Mouse (Mus musculus): Measurements from ENCODE around the gene Mfap3l.
A peak's percentile ranks its signal among the peaks of the same experiment; 100 is the strongest.
"Not testable (repeated sequence)": the region's sequence is repeated elsewhere in the genome, so short reads cannot be mapped to it uniquely, and the experiment has no call there.

The Mfap3l gene

GRCm38 (mm10) chr8:60632250-60632932, at the start of gene Mfap3l:
Gene Mfap3l, plus strand, starts transcription at chr8:60632827.
- peak; percentile 88 for DNase-seq (ENCODE audit: low read depth, low spot score)

GRCm38 (mm10) chr8:60583369-60583768, 49.3 kb upstream of the Mfap3l start:
- DNase-seq (ENCODE audit: low read depth, low spot score) = no peak

GRCm38 (mm10) chr8:60591352-60592105, 41.1 kb upstream of the Mfap3l start:
- DNase-seq (ENCODE audit: low read depth, low spot score) = not testable (repeated sequence)

GRCm38 (mm10) chr8:60594761-60595160, 37.9 kb upstream of the Mfap3l start:
- peak; percentile 55 for DNase-seq (ENCODE audit: low read depth, low spot score)

GRCm38 (mm10) chr8:60611580-60612111, 21.0 kb upstream of the Mfap3l start:
- no peak for DNase-seq (ENCODE audit: low read depth, low spot score)

GRCm38 (mm10) chr8:60616928-60617327, 15.7 kb upstream of the Mfap3l start:
- DNase-seq (ENCODE audit: low read depth, low spot score) = peak; percentile 74

GRCm38 (mm10) chr8:60621561-60621960, 11.1 kb upstream of the Mfap3l start:
- no peak for DNase-seq (ENCODE audit: low read depth, low spot score)

- no peak for DNase-seq (ENCODE audit: low read depth, low spot score)
Measured at GRCm38 (mm10) chr8:60622056-60622455, 10.6 kb upstream of the Mfap3l start.

GRCm38 (mm10) chr8:60623438-60623837, 9.2 kb upstream of the Mfap3l start:
- DNase-seq (ENCODE audit: low read depth, low spot score) = no peak

GRCm38 (mm10) chr8:60624722-60625121, 7.9 kb upstream of the Mfap3l start:
- DNase-seq (ENCODE audit: low read depth, low spot score) = no peak

- no peak for DNase-seq (ENCODE audit: low read depth, low spot score)
Measured at GRCm38 (mm10) chr8:60627937-60628336, 4.7 kb upstream of the Mfap3l start.

GRCm38 (mm10) chr8:60629059-60629458, 3.6 kb upstream of the Mfap3l start:
- no peak for DNase-seq (ENCODE audit: low read depth, low spot score)

- peak; percentile 81 for DNase-seq (ENCODE audit: low read depth, low spot score)
Measured at GRCm38 (mm10) chr8:60631504-60631934, 1.1 kb upstream of the Mfap3l start.

GRCm38 (mm10) chr8:60632933-60633655, 467 bp downstream of the Mfap3l start:
- peak; percentile 25 for DNase-seq (ENCODE audit: low read depth, low spot score)

GRCm38 (mm10) chr8:60634921-60635320, 2.3 kb downstream of the Mfap3l start:
- peak; percentile 52 for DNase-seq (ENCODE audit: low read depth, low spot score)

GRCm38 (mm10) chr8:60635846-60636245, 3.2 kb downstream of the Mfap3l start:
- DNase-seq (ENCODE audit: low read depth, low spot score) = no peak

GRCm38 (mm10) chr8:60640046-60640445, 7.4 kb downstream of the Mfap3l start:
- no peak for DNase-seq (ENCODE audit: low read depth, low spot score)

- DNase-seq (ENCODE audit: low read depth, low spot score) = no peak
Measured at GRCm38 (mm10) chr8:60643416-60644020, 10.9 kb downstream of the Mfap3l start.

- no peak for DNase-seq (ENCODE audit: low read depth, low spot score)
Measured at GRCm38 (mm10) chr8:60645164-60645563, 12.5 kb downstream of the Mfap3l start.

- DNase-seq (ENCODE audit: low read depth, low spot score) = no peak
Measured at GRCm38 (mm10) chr8:60645911-60646310, 13.3 kb downstream of the Mfap3l start.

- DNase-seq (ENCODE audit: low read depth, low spot score) = no peak
Measured at GRCm38 (mm10) chr8:60647291-60647690, 14.7 kb downstream of the Mfap3l start.

GRCm38 (mm10) chr8:60649081-60649480, 16.5 kb downstream of the Mfap3l start:
- DNase-seq (ENCODE audit: low read depth, low spot score) = peak; percentile 79

Data from 3T3-L1 (cell line).